Mouse (Mus musculus): ENCODE results near the gene Colgalt2. TPM values are rescaled to one million over a fixed set of nuclear protein-coding genes. Genes with fewer than 3 reads are reported as not detected.
"Not testable (repeated sequence)": the region's sequence is repeated elsewhere in the genome, so short reads cannot be mapped to it uniquely, and the experiment has no call there.

The Colgalt2 gene
- 1.0 and 1.5 TPM in 2 replicates for polyA plus RNA-seq (2015; fragmentation: Nextera tagmentation; extraction: Ambion mirVana)

- Histone ChIP-seq H3K4me3 (replicated peaks; ENCODE audit: low read length) (peak within 1 kb of the TSS; percentile 67), H3K4me2 (ENCODE audit: low read depth, low read length) (peak within 1 kb of the TSS; percentile 97), H3K9me3 (replicated peaks; ENCODE audit: control insufficient read depth, low read length) (0 out of 2 replicates have a peak, but pooled peaks cover 3% of the 10 kb centered on the region), H3K27ac (ENCODE audit: low read length) (peak within 1 kb of the TSS; percentile 14; the same call in 1 of the 2 replicates), H3K36me3 (ENCODE audit: control insufficient read depth, insufficient read depth, low read length) (no peaks in the 10 kb centered on the region), H3K9ac (ENCODE audit: low read length) (peak within 1 kb of the TSS; percentile 76), H3K4me1 (ENCODE audit: control insufficient read depth, insufficient read depth, low read length) (0 out of 2 replicates have a peak, but pooled peaks cover 6% of the 10 kb centered on the region), H3K27me3 (ENCODE audit: control insufficient read depth, insufficient read depth, low read length) (no peaks in the 10 kb centered on the region)
- under 1% methylated on average over 70 of the region's 70 CpGs for WGBS
- ATAC-seq (ENCODE audit: insufficient read depth, low FRiP score), result peak; percentile 79
Measured at GRCm38 (mm10) chr1:152399790-152400555, at the start of gene Colgalt2. Gene Colgalt2, plus strand, starts transcription at chr1:152399830.

- 57% methylated on average over 4 of the region's 4 CpGs for WGBS
- ATAC-seq (ENCODE audit: insufficient read depth, low FRiP score), result no peak
Measured at GRCm38 (mm10) chr1:152356721-152357120, 42.9 kb upstream of the Colgalt2 start.

GRCm38 (mm10) chr1:152368311-152369088, 31.1 kb upstream of the Colgalt2 start:
- peaks cover 8% of the 10 kb centered on the region; the same call in 1 of the 2 replicates for H3K4me1 ChIP-seq (ENCODE audit: control insufficient read depth, insufficient read depth, low read length)
- H3K9me3 ChIP-seq (replicated peaks; ENCODE audit: control insufficient read depth, low read length), result no peaks in the 10 kb centered on the region
- no peak overlapping the region for H3K9ac ChIP-seq (ENCODE audit: low read length)
- H3K36me3 ChIP-seq (ENCODE audit: control insufficient read depth, insufficient read depth, low read length), result no peaks in the 10 kb centered on the region
- peak; percentile 47; the same call in 1 of the 2 replicates for ATAC-seq (ENCODE audit: insufficient read depth, low FRiP score)
- no peak overlapping the region for H3K27ac ChIP-seq (ENCODE audit: low read length)
- peak overlapping the region; percentile 13; the same call in 1 of the 2 replicates for H3K4me2 ChIP-seq (ENCODE audit: low read depth, low read length)
- 47% methylated on average over 13 of the region's 13 CpGs for WGBS
- no peak overlapping the region for H3K4me3 ChIP-seq (replicated peaks; ENCODE audit: low read length)
- no peaks in the 10 kb centered on the region for H3K27me3 ChIP-seq (ENCODE audit: control insufficient read depth, insufficient read depth, low read length)

More at GRCm38 (mm10) chr1:152356721-152357120, 42.9 kb upstream of the Colgalt2 start:
- Histone ChIP-seq H3K27me3 (ENCODE audit: control insufficient read depth, insufficient read depth, low read length) (no peaks in the 10 kb centered on the region), H3K27ac (ENCODE audit: low read length) (no peak overlapping the region), H3K36me3 (ENCODE audit: control insufficient read depth, insufficient read depth, low read length) (no peaks in the 10 kb centered on the region), H3K9ac (ENCODE audit: low read length) (no peak overlapping the region), H3K4me1 (ENCODE audit: control insufficient read depth, insufficient read depth, low read length) (no peaks in the 10 kb centered on the region), H3K9me3 (replicated peaks; ENCODE audit: control insufficient read depth, low read length) (no peaks in the 10 kb centered on the region), H3K4me2 (ENCODE audit: low read depth, low read length) (no peak overlapping the region), H3K4me3 (replicated peaks; ENCODE audit: low read length) (no peak overlapping the region)

GRCm38 (mm10) chr1:152369139-152369538, 30.5 kb upstream of the Colgalt2 start:
- WGBS, result 18% methylated on average over 4 of the region's 4 CpGs
- Histone ChIP-seq H3K27ac (ENCODE audit: low read length) (no peak overlapping the region), H3K4me1 (ENCODE audit: control insufficient read depth, insufficient read depth, low read length) (peaks cover 8% of the 10 kb centered on the region; the same call in 1 of the 2 replicates), H3K9ac (ENCODE audit: low read length) (no peak overlapping the region), H3K9me3 (replicated peaks; ENCODE audit: control insufficient read depth, low read length) (no peaks in the 10 kb centered on the region), H3K36me3 (ENCODE audit: control insufficient read depth, insufficient read depth, low read length) (no peaks in the 10 kb centered on the region), H3K4me3 (replicated peaks; ENCODE audit: low read length) (no peak overlapping the region), H3K4me2 (ENCODE audit: low read depth, low read length) (peak overlapping the region; percentile 13; the same call in 1 of the 2 replicates), H3K27me3 (ENCODE audit: control insufficient read depth, insufficient read depth, low read length) (no peaks in the 10 kb centered on the region)
- peak; percentile 80; the same call in 1 of the 2 replicates for ATAC-seq (ENCODE audit: insufficient read depth, low FRiP score)

- H3K9me3 ChIP-seq (replicated peaks; ENCODE audit: control insufficient read depth, low read length), result no peaks in the 10 kb centered on the region
- 0 out of 2 replicates have a peak, but pooled peaks cover 5% of the 10 kb centered on the region for H3K36me3 ChIP-seq (ENCODE audit: control insufficient read depth, insufficient read depth, low read length)
- H3K4me3 ChIP-seq (replicated peaks; ENCODE audit: low read length), result no peak overlapping the region
- WGBS, result 85% methylated on average over 5 of the region's 5 CpGs
- no peak overlapping the region for H3K27ac ChIP-seq (ENCODE audit: low read length)
- H3K27me3 ChIP-seq (ENCODE audit: control insufficient read depth, insufficient read depth, low read length), result no peaks in the 10 kb centered on the region
- no peak overlapping the region for H3K4me2 ChIP-seq (ENCODE audit: low read depth, low read length)
- no peak overlapping the region for H3K9ac ChIP-seq (ENCODE audit: low read length)
- H3K4me1 ChIP-seq (ENCODE audit: control insufficient read depth, insufficient read depth, low read length), result no peaks in the 10 kb centered on the region
- ATAC-seq (ENCODE audit: insufficient read depth, low FRiP score), result no peak
Measured at GRCm38 (mm10) chr1:152378311-152378710, 21.3 kb upstream of the Colgalt2 start.

GRCm38 (mm10) chr1:152384589-152384988, 15.0 kb upstream of the Colgalt2 start:
- Histone ChIP-seq H3K4me1 (ENCODE audit: control insufficient read depth, insufficient read depth, low read length) (0 out of 2 replicates have a peak, but pooled peaks cover 5% of the 10 kb centered on the region), H3K9me3 (replicated peaks; ENCODE audit: control insufficient read depth, low read length) (no peaks in the 10 kb centered on the region), H3K27ac (ENCODE audit: low read length) (no peak overlapping the region), H3K36me3 (ENCODE audit: control insufficient read depth, insufficient read depth, low read length) (no peaks in the 10 kb centered on the region), H3K4me3 (replicated peaks; ENCODE audit: low read length) (no peak overlapping the region), H3K4me2 (ENCODE audit: low read depth, low read length) (no peak overlapping the region), H3K9ac (ENCODE audit: low read length) (no peak overlapping the region), H3K27me3 (ENCODE audit: control insufficient read depth, insufficient read depth, low read length) (no peaks in the 10 kb centered on the region)
- no peak for ATAC-seq (ENCODE audit: insufficient read depth, low FRiP score)
- WGBS, result 100% methylated on average over 1 of the region's 1 CpGs

- not testable (repeated sequence) for H3K4me1 ChIP-seq (ENCODE audit: control insufficient read depth, insufficient read depth, low read length); H3K27ac ChIP-seq (ENCODE audit: low read length); H3K9me3 ChIP-seq (replicated peaks; ENCODE audit: control insufficient read depth, low read length); H3K27me3 ChIP-seq (ENCODE audit: control insufficient read depth, insufficient read depth, low read length); ATAC-seq (ENCODE audit: insufficient read depth, low FRiP score); H3K36me3 ChIP-seq (ENCODE audit: control insufficient read depth, insufficient read depth, low read length)
- Histone ChIP-seq H3K9ac (ENCODE audit: low read length) (peak overlapping the region; percentile 96), H3K4me2 (ENCODE audit: low read depth, low read length) (peak overlapping the region; percentile 79), H3K4me3 (replicated peaks; ENCODE audit: low read length) (peak overlapping the region; percentile 93)
- 25% methylated on average over 2 of the region's 4 CpGs for WGBS
Measured at GRCm38 (mm10) chr1:152385693-152386092, 13.9 kb upstream of the Colgalt2 start.

- WGBS, result under 1% methylated on average over 57 of the region's 57 CpGs
- 0 out of 2 replicates have a peak, but pooled peaks cover 5% of the 10 kb centered on the region for H3K4me1 ChIP-seq (ENCODE audit: control insufficient read depth, insufficient read depth, low read length)
Measured at GRCm38 (mm10) chr1:152386188-152386835, 13.3 kb upstream of the Colgalt2 start, which contains the start of gene Tsen15. Gene Tsen15, minus strand, starts transcription at chr1:152386688.

More at GRCm38 (mm10) chr1:152386188-152386835, 13.3 kb upstream of the Colgalt2 start, which contains the start of gene Tsen15:
- H3K27ac ChIP-seq (ENCODE audit: low read length), result peak within 1 kb of the TSS; percentile 46; the same call in 1 of the 2 replicates
- H3K36me3 ChIP-seq (ENCODE audit: control insufficient read depth, insufficient read depth, low read length), result no peaks in the 10 kb centered on the region
- H3K9ac ChIP-seq (ENCODE audit: low read length), result peak within 1 kb of the TSS; percentile 96
- peak within 1 kb of the TSS; percentile 79 for H3K4me2 ChIP-seq (ENCODE audit: low read depth, low read length)
- H3K9me3 ChIP-seq (replicated peaks; ENCODE audit: control insufficient read depth, low read length), result no peaks in the 10 kb centered on the region
- peak; percentile 99 for ATAC-seq (ENCODE audit: insufficient read depth, low FRiP score)
- H3K27me3 ChIP-seq (ENCODE audit: control insufficient read depth, insufficient read depth, low read length), result no peaks in the 10 kb centered on the region
- H3K4me3 ChIP-seq (replicated peaks; ENCODE audit: low read length), result peak within 1 kb of the TSS; percentile 93
